Mouse (Mus musculus) stomach, embryonic 14.5 days (tissue): ENCODE results near the gene Krtap1-5. TPM values are rescaled to one million over a fixed set of nuclear protein-coding genes. Genes with fewer than 3 reads are reported as not detected.
"Not testable (repeated sequence)": the region's sequence is repeated elsewhere in the genome, so short reads cannot be mapped to it uniquely, and the experiment has no call there.

ENCODE experiments used
- ATAC-seq: fragments of 200-750 bp; cut with Nextera tagmentation; 2 replicates; pipeline ENCODE4 v1.8.0; 2017; ENCODE audit warnings: low read depth, moderate TSS enrichment; ENCODE audit not compliant: insufficient number of reproducible peaks, insufficient read depth, low FRiP score
- H3K27ac ChIP-seq: fragments of 300-500 bp; sonication (generic); 2 replicates; pipeline ENCODE4 v1.5.1; 2014; ENCODE audit warnings: mild to moderate bottlenecking, low read length, moderate library complexity, mixed read lengths
- H3K27me3 ChIP-seq: fragments of 300-500 bp; sonication (generic); 2 replicates; pipeline ENCODE4 v1.6.1; 2014; ENCODE audit warnings: low read length, control low read depth, mixed read lengths; ENCODE audit not compliant: control insufficient read depth, insufficient read depth
- H3K36me3 ChIP-seq: fragments of 300-500 bp; sonication (generic); 2 replicates; pipeline ENCODE4 v1.6.1; 2014; ENCODE audit warnings: mild to moderate bottlenecking, control low read depth, low read length, moderate library complexity, mixed read lengths; ENCODE audit not compliant: control insufficient read depth, insufficient read depth
- H3K4me1 ChIP-seq: fragments of 300-500 bp; sonication (generic); 2 replicates; pipeline ENCODE4 v1.6.1; 2014; ENCODE audit warnings: low read length, control low read depth, mixed read lengths; ENCODE audit not compliant: control insufficient read depth, insufficient read depth
- H3K4me2 ChIP-seq: fragments of 300-500 bp; sonication (generic); replicated peaks from 2 replicates; pipeline ENCODE4 v1.6.1; 2014; ENCODE audit warnings: low read depth, low read length, control low read depth
- H3K4me3 ChIP-seq: fragments of 300-500 bp; sonication (generic); 2 replicates; pipeline ENCODE4 v1.5.1; 2014; ENCODE audit warnings: low read depth, low read length, control low read depth
- H3K9ac ChIP-seq: fragments of 300-500 bp; sonication (generic); replicated peaks from 2 replicates; pipeline ENCODE4 v1.6.1; 2014; ENCODE audit warnings: low read depth, mild to moderate bottlenecking, control low read depth, low read length, moderate library complexity, mixed read lengths
- H3K9me3 ChIP-seq: fragments of 300-500 bp; sonication (generic); 2 replicates; pipeline ENCODE4 v1.6.1; 2016; ENCODE audit warnings: low read depth, low read length, control low read depth; ENCODE audit not compliant: control insufficient read depth
- WGBS: fragments of 180-500 bp; shearing (Covaris S2); extraction: QIAGEN DNeasy Blood & Tissue Kit; methylation state at CpG from one replicate; pipeline ENCODE4 v1.1.7; 2014; 5-methylcytosine and 5-hydroxymethylcytosine counted together
- polyA plus RNA-seq: library from polyadenylated mRNA; unstranded; fragments of >200 nt; fragmentation: Nextera tagmentation; extraction: Ambion mirVana; gene quantifications from 2 replicates; pipeline ENCODE4 v1.2.1, GENCODE M21; 2014

Krtap1-5 gene
- polyA plus RNA-seq = not detected in 2 replicates

DNA sequence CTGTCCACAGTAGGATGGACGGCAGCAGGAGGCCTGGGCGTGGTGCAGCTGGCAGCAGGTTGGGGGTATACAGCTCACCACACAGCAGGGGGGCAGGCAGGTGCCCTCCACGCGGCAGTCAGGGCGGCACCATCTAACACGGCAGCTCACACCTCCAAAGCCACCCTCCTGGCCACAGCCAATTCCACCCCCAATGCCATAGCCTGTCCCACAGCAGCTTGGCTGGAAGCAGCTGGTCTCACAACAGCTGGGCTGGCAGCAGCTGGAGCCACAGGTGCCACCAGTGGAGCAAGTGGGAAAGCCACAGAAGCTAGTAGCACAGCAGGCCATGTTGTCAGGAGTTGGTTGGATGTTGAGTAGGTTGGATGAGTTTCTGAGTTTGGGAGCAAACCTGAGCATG lies at the start of gene Krtap1-5:
Krtap1-5 (minus strand) TSS at position 381 of the 400 bp plus-strand sequence.
- Histone ChIP-seq H3K4me2 (no peak within 1 kb of the TSS), H3K4me1 (no peaks in the 10 kb centered on the region), H3K9ac (no peak within 1 kb of the TSS), H3K36me3 (no peaks in the 10 kb centered on the region), H3K9me3 (no peaks in the 10 kb centered on the region), H3K4me3 (no peak within 1 kb of the TSS), H3K27ac (no peak within 1 kb of the TSS), H3K27me3 (no peaks in the 10 kb centered on the region)
- 76% methylated on average over 6 of the region's 6 CpGs for WGBS
- ATAC-seq = no peak

DNA sequence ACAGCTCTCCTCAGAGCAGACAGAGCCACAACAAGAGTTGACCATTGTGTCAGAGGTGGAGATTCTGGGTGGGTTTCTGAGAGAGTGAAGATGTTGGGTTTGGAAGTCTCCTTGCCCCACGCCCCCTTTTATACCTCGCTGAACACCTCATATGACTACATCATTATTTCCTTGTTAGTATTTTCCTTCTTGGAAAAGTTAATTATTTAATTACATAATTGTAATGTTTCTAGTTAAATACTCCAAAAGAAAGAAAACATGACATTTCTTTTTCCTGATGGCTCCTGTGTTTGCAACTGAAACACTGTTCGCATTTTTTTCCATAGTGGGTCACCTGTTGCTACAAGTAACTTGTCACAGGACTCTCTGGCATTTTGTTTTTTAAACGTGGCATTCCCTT lies 47.3 kb upstream of the Krtap1-5 start, which contains the start of gene Krtap4-1:
Krtap4-1 (minus strand) TSS at position 101 of the 400 bp plus-strand sequence.
- Histone ChIP-seq H3K9me3 (no peaks in the 10 kb centered on the region), H3K36me3 (no peaks in the 10 kb centered on the region), H3K4me3 (no peak within 1 kb of the TSS), H3K4me1 (no peaks in the 10 kb centered on the region), H3K27ac (no peak within 1 kb of the TSS), H3K27me3 (no peaks in the 10 kb centered on the region), H3K9ac (no peak within 1 kb of the TSS), H3K4me2 (no peak within 1 kb of the TSS)
- ATAC-seq = no peak
- WGBS = 83% methylated on average over 4 of the region's 4 CpGs

DNA sequence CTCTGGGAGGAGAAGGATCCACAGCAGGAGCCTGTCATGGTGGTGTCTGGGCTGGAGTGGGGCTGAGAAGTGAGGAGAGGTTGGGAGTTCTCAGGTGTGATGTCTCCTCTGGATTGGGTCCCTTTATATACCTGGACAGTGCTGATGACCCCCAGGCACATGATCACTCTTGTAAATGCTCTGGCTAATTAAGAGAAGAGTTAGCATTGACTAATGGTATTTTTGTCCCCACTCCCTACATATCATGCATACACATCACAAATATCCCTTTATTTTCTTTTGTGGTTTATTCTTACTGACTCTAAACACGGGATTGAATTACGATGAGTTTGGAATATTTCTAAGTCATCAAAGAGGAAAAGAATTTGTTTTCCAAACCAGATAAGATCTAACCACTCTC lies 39.5 kb upstream of the Krtap1-5 start, which contains the start of gene Gm11562:
Gm11562 (minus strand) TSS at position 101 of the 400 bp plus-strand sequence.
- no peaks in the 10 kb centered on the region for H3K9me3 ChIP-seq
- H3K36me3 ChIP-seq = no peaks in the 10 kb centered on the region
- H3K4me1 ChIP-seq = no peaks in the 10 kb centered on the region
- 72% methylated on average over 2 of the region's 2 CpGs for WGBS
- H3K9ac ChIP-seq = no peak within 1 kb of the TSS
- no peak for ATAC-seq
- H3K4me3 ChIP-seq = no peak within 1 kb of the TSS
- H3K27me3 ChIP-seq = no peaks in the 10 kb centered on the region
- H3K4me2 ChIP-seq = no peak within 1 kb of the TSS
- no peak within 1 kb of the TSS for H3K27ac ChIP-seq

DNA sequence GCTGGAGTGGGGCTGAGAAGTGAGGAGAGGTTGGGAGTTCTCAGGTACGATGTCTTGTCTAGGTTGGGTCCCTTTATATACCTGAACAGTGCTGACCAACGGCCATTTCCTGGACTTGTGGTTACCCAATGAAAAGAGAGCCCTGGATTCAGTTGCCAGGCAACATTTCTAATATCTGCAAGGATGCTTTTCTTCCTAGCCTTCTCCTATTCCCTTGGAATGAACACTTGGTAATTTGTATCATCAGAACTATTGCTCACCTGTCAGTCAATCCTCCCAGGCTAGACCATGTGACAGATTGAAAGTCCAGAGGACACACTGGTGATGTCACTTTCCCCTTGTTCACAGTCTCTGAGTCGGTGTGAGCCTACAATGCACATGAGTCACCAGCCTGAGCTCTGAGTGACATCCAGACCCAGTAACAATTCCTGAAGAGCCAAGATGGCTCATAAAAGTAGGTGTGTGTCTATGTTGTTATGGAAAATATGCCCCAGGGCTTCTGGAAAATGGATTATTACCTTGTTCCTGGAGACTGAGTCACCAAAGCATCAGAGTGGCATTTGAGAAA lies 34.1 kb upstream of the Krtap1-5 start, which contains the start of gene Krtap2-4:
Krtap2-4 (minus strand) TSS at position 51 of the 568 bp plus-strand sequence.
- no peaks in the 10 kb centered on the region for H3K9me3 ChIP-seq
- ATAC-seq = no peak
- H3K27ac ChIP-seq = no peak within 1 kb of the TSS
- no peaks in the 10 kb centered on the region for H3K27me3 ChIP-seq
- no peaks in the 10 kb centered on the region for H3K4me1 ChIP-seq
- WGBS = 66% methylated on average over 3 of the region's 3 CpGs
- H3K9ac ChIP-seq = no peak within 1 kb of the TSS
- H3K4me3 ChIP-seq = no peak within 1 kb of the TSS
- no peaks in the 10 kb centered on the region for H3K36me3 ChIP-seq
- no peak within 1 kb of the TSS for H3K4me2 ChIP-seq

DNA sequence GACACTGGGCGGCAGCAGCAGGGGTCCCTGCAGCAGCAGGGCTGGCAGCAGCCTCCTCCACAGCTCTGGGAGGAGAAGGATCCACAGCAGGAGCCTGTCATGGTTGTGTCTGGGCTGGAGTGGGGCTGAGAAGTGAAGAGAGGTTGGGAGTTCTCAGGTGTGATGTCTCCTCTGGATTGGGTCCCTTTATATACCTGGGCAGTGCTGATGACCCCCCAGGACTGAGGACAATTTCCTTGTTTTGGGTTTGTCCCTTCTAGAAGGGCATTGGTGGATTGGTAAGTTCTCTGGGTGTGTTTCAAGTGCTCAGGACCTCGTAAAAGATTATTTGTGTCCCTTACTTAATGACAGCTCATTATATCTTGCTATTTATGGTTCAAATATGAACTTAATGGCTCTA lies 29.3 kb upstream of the Krtap1-5 start, which contains the start of gene Gm11937:
Gm11937 (minus strand) TSS at position 101 of the 400 bp plus-strand sequence.
- not testable (repeated sequence) for H3K9ac ChIP-seq, H3K9me3 ChIP-seq, H3K27ac ChIP-seq, H3K27me3 ChIP-seq, H3K4me2 ChIP-seq, ATAC-seq, H3K36me3 ChIP-seq, H3K4me1 ChIP-seq, H3K4me3 ChIP-seq
- WGBS = 66% methylated on average over 1 of the region's 2 CpGs

DNA sequence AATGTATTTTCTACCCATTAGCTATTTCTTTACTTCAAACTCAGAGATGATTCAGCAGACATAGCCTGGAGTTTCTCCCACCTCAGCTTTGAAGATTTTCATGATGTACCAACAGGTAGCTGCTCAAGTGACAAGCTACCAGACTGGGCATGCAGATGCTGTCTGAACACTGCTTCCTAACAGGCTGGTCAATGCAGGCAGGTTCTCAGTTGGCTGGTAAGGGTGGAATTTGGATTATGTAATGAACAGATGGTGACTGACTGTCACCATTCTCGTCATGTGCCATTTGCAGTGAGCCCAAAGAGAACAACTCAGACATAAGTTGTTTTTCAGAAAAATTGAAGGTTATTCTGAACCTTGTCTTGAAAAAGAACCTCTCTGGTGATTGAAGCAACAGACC lies 28.3 kb upstream of the Krtap1-5 start:
- no peaks in the 10 kb centered on the region for H3K27me3 ChIP-seq
- H3K4me2 ChIP-seq = no peak overlapping the region
- no peaks in the 10 kb centered on the region for H3K4me1 ChIP-seq
- H3K9me3 ChIP-seq = no peaks in the 10 kb centered on the region
- H3K9ac ChIP-seq = no peak overlapping the region
- WGBS = 70% methylated on average over 1 of the region's 1 CpGs
- H3K4me3 ChIP-seq = no peak overlapping the region
- H3K27ac ChIP-seq = no peak overlapping the region
- no peaks in the 10 kb centered on the region for H3K36me3 ChIP-seq
- ATAC-seq = no peak

DNA sequence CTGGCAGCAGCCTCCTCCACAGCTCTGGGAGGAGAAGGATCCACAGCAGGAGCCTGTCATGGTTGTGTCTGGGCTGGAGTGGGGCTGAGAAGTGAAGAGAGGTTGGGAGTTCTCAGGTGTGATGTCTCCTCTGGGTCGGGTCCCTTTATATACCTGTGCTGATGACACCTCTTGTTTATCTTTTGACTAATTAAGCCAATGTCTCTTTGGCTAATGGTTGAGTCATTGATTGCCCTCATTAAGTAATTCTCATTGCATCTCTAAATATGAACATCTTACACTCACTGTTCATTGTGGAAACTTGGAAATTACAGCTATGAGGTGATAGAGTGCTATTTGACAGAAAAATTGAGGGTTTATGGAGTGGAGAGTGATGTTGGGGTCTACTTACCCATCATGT lies 22.4 kb upstream of the Krtap1-5 start, which contains the start of gene Gm11938:
Gm11938 (minus strand) TSS at position 101 of the 400 bp plus-strand sequence.
- not testable (repeated sequence) for ATAC-seq, H3K9me3 ChIP-seq, H3K9ac ChIP-seq, H3K4me1 ChIP-seq, H3K27ac ChIP-seq, H3K4me3 ChIP-seq, H3K36me3 ChIP-seq, H3K27me3 ChIP-seq, H3K4me2 ChIP-seq
- 50% methylated on average over 1 of the region's 1 CpGs for whole genome bisulfite sequencing

DNA sequence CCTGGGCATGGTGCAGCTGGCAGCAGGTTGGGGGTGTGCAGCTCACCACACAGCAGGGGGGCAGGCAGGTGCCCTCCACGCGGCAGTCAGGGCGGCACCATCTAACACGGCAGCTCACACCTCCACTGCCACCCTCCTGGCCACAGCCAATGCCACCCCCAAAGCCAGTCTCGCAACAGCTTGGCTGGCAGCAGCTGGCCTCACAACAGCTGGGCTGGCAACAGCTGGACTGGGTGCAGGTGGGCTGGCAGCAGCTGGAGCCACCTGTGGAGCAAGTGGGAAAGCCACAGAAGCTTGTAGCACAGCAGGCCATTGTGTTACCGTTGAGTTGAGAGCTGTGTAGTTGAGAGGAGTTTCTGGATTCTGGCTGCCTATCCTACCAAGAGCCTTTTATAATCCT lies 16.9 kb upstream of the Krtap1-5 start, which contains the start of gene Krtap9-3:
Krtap9-3 (minus strand) TSS at position 364 of the 400 bp plus-strand sequence.
- not testable (repeated sequence) for H3K27ac ChIP-seq, H3K4me2 ChIP-seq, H3K9ac ChIP-seq, H3K4me1 ChIP-seq, H3K9me3 ChIP-seq, H3K4me3 ChIP-seq, H3K36me3 ChIP-seq, H3K27me3 ChIP-seq, ATAC-seq
- 82% methylated on average over 6 of the region's 6 CpGs for WGBS

DNA sequence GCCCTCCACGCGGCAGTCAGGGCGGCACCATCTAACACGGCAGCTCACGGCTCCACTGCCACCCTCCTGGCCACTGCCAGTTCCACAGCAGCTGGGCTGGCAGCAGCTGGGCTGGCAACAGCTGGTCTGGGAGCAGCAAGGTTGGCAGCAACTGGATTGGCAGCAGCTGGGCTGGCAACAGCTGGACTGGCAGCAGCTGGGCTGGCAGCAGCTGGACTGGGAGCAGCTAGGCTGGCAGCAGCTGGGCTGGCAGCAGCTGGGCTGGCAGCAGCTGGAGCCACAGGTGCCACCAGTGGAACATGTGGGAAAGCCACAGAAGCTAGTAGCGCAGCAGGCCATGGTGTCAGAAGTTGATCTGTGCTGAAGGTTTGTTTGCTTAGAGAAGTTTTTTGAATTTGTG lies 10.2 kb upstream of the Krtap1-5 start, which contains the start of gene Krtap1-3:
Krtap1-3 (minus strand) TSS at position 359 of the 400 bp plus-strand sequence.
- no peak within 1 kb of the TSS for H3K4me2 ChIP-seq
- ATAC-seq = no peak
- no peak within 1 kb of the TSS for H3K9ac ChIP-seq
- H3K36me3 ChIP-seq = no peaks in the 10 kb centered on the region
- no peaks in the 10 kb centered on the region for H3K4me1 ChIP-seq
- H3K4me3 ChIP-seq = no peak within 1 kb of the TSS
- no peaks in the 10 kb centered on the region for H3K27me3 ChIP-seq
- 89% methylated on average over 6 of the region's 6 CpGs for WGBS
- no peaks in the 10 kb centered on the region for H3K9me3 ChIP-seq
- no peak within 1 kb of the TSS for H3K27ac ChIP-seq
